In the genomic region with DNA sequence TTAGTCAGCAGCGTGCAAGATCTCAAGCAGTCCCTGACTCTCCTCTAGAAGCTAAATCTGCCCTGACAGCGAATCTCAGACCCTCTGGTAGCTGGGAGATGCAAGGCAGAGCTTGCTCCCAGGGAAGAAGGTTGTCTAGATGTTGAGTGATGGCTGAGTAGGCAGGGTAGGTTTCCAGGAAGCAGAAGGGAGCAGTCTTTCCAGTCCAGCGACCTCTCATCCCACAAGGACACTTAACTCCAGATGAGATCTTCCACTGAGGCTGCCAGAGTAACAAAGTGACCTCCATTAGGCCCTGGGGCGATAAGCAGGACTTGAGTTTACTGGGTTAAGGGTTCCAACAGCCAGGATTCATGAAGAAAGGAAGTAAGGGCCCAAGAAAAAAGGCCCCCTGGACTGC, we compare ENCODE assay signal across 25 mouse cellular contexts. TPM values are rescaled to one million over a fixed set of nuclear protein-coding genes. Genes with fewer than 3 reads are reported as not detected.
DNase-seq lines count a peak whose midpoint lies in the region; ATAC-seq and TF ChIP-seq lines count a peak whose summit lies in the region.
"Had no signal": no experiment of that assay in that cellular context is flagged by ENCODE, and none has a peak within 500 bp of the region (broad histone marks: within the 10 kb centered on the region; RNA-seq: fewer than 3 reads in every experiment).

No protein-coding gene starts in this region.

- H3K4me2 ChIP-seq in midbrain, embryonic 11.5 days = no peak overlapping the region
- H3K4me2 ChIP-seq: hindbrain, embryonic 13.5 days had no signal

- H3K36me3 ChIP-seq in midbrain, embryonic 11.5 days (ENCODE audit: control insufficient read depth, insufficient read depth, low read length) = no peaks in the 10 kb centered on the region
- H3K36me3 ChIP-seq in midbrain, embryonic 10.5 days = no peaks in the 10 kb centered on the region
- no peaks in the 10 kb centered on the region for H3K36me3 ChIP-seq in ES-E14 (ENCODE audit: control insufficient read depth, insufficient read depth, low read length, poor library complexity, severe bottlenecking)
- H3K36me3 ChIP-seq: embryonic facial prominence, embryonic 10.5 days; forebrain, embryonic 10.5 days; hindbrain, embryonic 13.5 days had no signal

- no peaks in the 10 kb centered on the region for H3K27me3 ChIP-seq in midbrain, embryonic 11.5 days (ENCODE audit: control insufficient read depth, insufficient read depth, low read length)
- no peaks in the 10 kb centered on the region for H3K27me3 ChIP-seq in midbrain, embryonic 10.5 days (ENCODE audit: low read depth, poor library complexity, severe bottlenecking)
- H3K27me3 ChIP-seq: hindbrain, embryonic 13.5 days had no signal

- H3K4me3 ChIP-seq in midbrain, embryonic 11.5 days (ENCODE audit: low read depth, low read length) = no peak overlapping the region
- no peak overlapping the region for H3K4me3 ChIP-seq in midbrain, embryonic 10.5 days
- H3K4me3 ChIP-seq in ES-E14 (ENCODE audit: insufficient read depth in 1 of 2, low read depth in 1 of 2, low read length in 2 of 2, poor library complexity in 1 of 2, severe bottlenecking in 1 of 2) = no peak overlapping the region
- H3K4me3 ChIP-seq: embryonic facial prominence, embryonic 10.5 days; forebrain, embryonic 10.5 days; gastrocnemius, adult 2 months; hindbrain, embryonic 13.5 days had no signal

- H3K27ac ChIP-seq in midbrain, embryonic 11.5 days (ENCODE audit: low read depth, low read length) = no peak overlapping the region
- no peak overlapping the region for H3K27ac ChIP-seq in midbrain, embryonic 10.5 days (replicated peaks)
- peak overlapping the region; percentile 49; the same call in 1 of the 2 replicates for H3K27ac ChIP-seq in ES-E14 (ENCODE audit: insufficient read depth, low read depth, low read length, poor library complexity, severe bottlenecking)
- H3K27ac ChIP-seq: embryonic facial prominence, embryonic 10.5 days; forebrain, embryonic 10.5 days; gastrocnemius, adult 2 months; hindbrain, embryonic 13.5 days; hindbrain, postnatal 0 days had no signal

- WGBS in midbrain, embryonic 11.5 days = 88% methylated on average over 4 of the region's 4 CpGs
- WGBS in midbrain, embryonic 10.5 days = 80% methylated on average over 4 of the region's 4 CpGs

- no peaks in the 10 kb centered on the region for H3K9me3 ChIP-seq in midbrain, embryonic 11.5 days (ENCODE audit: control insufficient read depth, low read length)
- no peaks in the 10 kb centered on the region for H3K9me3 ChIP-seq in midbrain, embryonic 10.5 days (replicated peaks)
- H3K9me3 ChIP-seq in ES-E14 (ENCODE audit: control insufficient read depth, insufficient read depth, low read depth, low read length) = no peaks in the 10 kb centered on the region
- H3K9me3 ChIP-seq: embryonic facial prominence, embryonic 10.5 days; forebrain, embryonic 10.5 days; hindbrain, embryonic 13.5 days had no signal

- in situ Hi-C loops in ES-E14 (cut with MboI; ENCODE audit: low sequenced_read_pairs in 2 of 2, unreplicated experiment in 2 of 2) = no loop called here

- ATAC-seq in midbrain, embryonic 11.5 days (ENCODE audit: low FRiP score) = no peak
- ATAC-seq: activated CD4-positive, CD25-positive, alpha-beta regulatory T cell, adult 4 months; forebrain, embryonic 14.5 days; hindbrain, postnatal 0 days had no signal

- DNase-seq in heart, adult 11 months = peak; percentile 22
- DNase-seq in heart, postnatal 4 days = no peak
- DNase-seq in midbrain, embryonic 11.5 days (ENCODE audit: low spot score, missing footprints) = peak; percentile 61
- DNase-seq in midbrain, embryonic 10.5 days (ENCODE audit: low spot score) = no peak
- DNase-seq in ES-E14 (ENCODE audit: low read depth, low spot score) = no peak
- DNase-seq in thymus, postnatal 10 days (ENCODE audit: low spot score in 2 of 2) = no peak
- DNase-seq in left cerebral cortex, adult 8-10 months (ENCODE audit: low spot score in 2 of 2) = no peak
- DNase-seq: adrenal gland, postnatal 36 days; cerebellum, adult 2 months; cerebellum, postnatal 10 days; gastrocnemius, adult 2 months; gastrocnemius, postnatal 36 days; heart, postnatal 10 days had no signal

- H3K9ac ChIP-seq in midbrain, embryonic 11.5 days (ENCODE audit: low read length) = no peak overlapping the region
- H3K9ac ChIP-seq in ES-E14 (ENCODE audit: insufficient read depth, low read depth, low read length, poor library complexity, severe bottlenecking) = no peak overlapping the region
- H3K9ac ChIP-seq: hindbrain, embryonic 13.5 days had no signal

- H3K4me1 ChIP-seq in midbrain, embryonic 11.5 days (ENCODE audit: control insufficient read depth, insufficient read depth, low read length) = no peaks in the 10 kb centered on the region
- H3K4me1 ChIP-seq in midbrain, embryonic 10.5 days = peaks cover 7% of the 10 kb centered on the region
- peaks cover 3 to 30% of the 10 kb centered on the region in 2 experiments; a peak in 3 of 4 replicates for H3K4me1 ChIP-seq in ES-E14 (ENCODE audit: control insufficient read depth in 2 of 2, insufficient read depth in 2 of 2, low read length in 2 of 2, poor library complexity in 1 of 2)
- H3K4me1 ChIP-seq: hindbrain, embryonic 13.5 days had no signal

TF ChIP-seq in ES-E14, 5 proteins besides CTCF, POLR2A, EP300 and RAD21:
- TF ChIP-seq CHD2 (IDR thresholded peaks at IDR 0.05; ENCODE audit: low read depth, low read length) = no peak
- TF ChIP-seq MAFK (IDR thresholded peaks at IDR 0.05; ENCODE audit: insufficient read depth, low read depth, low read length) = no peak
- no peak for TF ChIP-seq ZC3H11A (IDR thresholded peaks at IDR 0.05; ENCODE audit: borderline replicate concordance, low read depth, low read length)
- no peak for TF ChIP-seq HCFC1 (IDR thresholded peaks at IDR 0.05; ENCODE audit: borderline replicate concordance, insufficient read depth, low read length)
- no peak for TF ChIP-seq ZNF384 (IDR thresholded peaks at IDR 0.05; ENCODE audit: low read depth, low read length)

RNA-seq across cellular contexts. Expression of gene Gip, which starts 3.7 kb away (rescaled TPM):
- total RNA-seq in heart, postnatal 4 days (2021) = not detected
- polyA plus RNA-seq in midbrain, embryonic 11.5 days (2014; fragmentation: Nextera tagmentation; extraction: Ambion mirVana) = not detected in 2 replicates
- polyA plus RNA-seq in midbrain, embryonic 10.5 days (2016; fragmentation: Nextera tagmentation; extraction: Ambion mirVana) = not detected in 2 replicates
- total RNA-seq in ES-E14 (2012; rRNA removed) = 0.89 and 1.5 TPM in 2 replicates
- not detected for total RNA-seq in left cerebral cortex, adult 8-10 months (2022)
- total RNA-seq: adrenal gland, adult 18-20 months; adrenal gland, postnatal 36 days; CH12.LX; gastrocnemius, adult 2 months; gastrocnemius, postnatal 36 days; heart, adult 8-10 months; heart, postnatal 10 days; hematopoietic stem cell, adult 5-6 weeks; hindbrain, postnatal 0 days had no signal
- polyA plus RNA-seq: activated CD4-positive, CD25-positive, alpha-beta regulatory T cell, adult 4 months; cerebellum, adult 2 months; embryonic facial prominence, embryonic 10.5 days; embryonic facial prominence, embryonic 14.5 days; forebrain, embryonic 14.5 days; heart, embryonic 14.5 days; hindbrain, embryonic 13.5 days; hindbrain, postnatal 0 days had no signal

RNA-seq across cellular contexts. Expression of gene Snf8, which starts 14.1 kb away (rescaled TPM):
- 10 to 100 TPM; 60.9 to 62.7 TPM for total RNA-seq in heart, postnatal 4 days (2021)
- 36.7 and 43.0 TPM in 2 replicates for polyA plus RNA-seq in midbrain, embryonic 11.5 days (2014; fragmentation: Nextera tagmentation; extraction: Ambion mirVana)
- polyA plus RNA-seq in midbrain, embryonic 10.5 days (2016; fragmentation: Nextera tagmentation; extraction: Ambion mirVana) = 106 and 110 TPM in 2 replicates
- total RNA-seq in ES-E14 (2012; rRNA removed) = 51.5 and 79.4 TPM in 2 replicates
- 100 to 1,000 TPM in 3 of 4 experiments, 10 to 100 TPM in 1; 98.4 to 106 (median 103) TPM for total RNA-seq in left cerebral cortex, adult 8-10 months (2022)

RNA-seq across cellular contexts. Expression of gene Igf2bp1, which starts 14.9 kb away (rescaled TPM):
- total RNA-seq in heart, postnatal 4 days (2021) = 10 to 100 TPM in 1 of 2 experiments, 1 to 10 TPM in 1; 6.3 to 10.6 TPM
- polyA plus RNA-seq in midbrain, embryonic 11.5 days (2014; fragmentation: Nextera tagmentation; extraction: Ambion mirVana) = 92.9 and 95.1 TPM in 2 replicates
- polyA plus RNA-seq in midbrain, embryonic 10.5 days (2016; fragmentation: Nextera tagmentation; extraction: Ambion mirVana) = 176 and 190 TPM in 2 replicates
- 273 and 354 TPM in 2 replicates for total RNA-seq in ES-E14 (2012; rRNA removed)
- under 1 TPM in 1 of 4 experiments, not detected in 3; 0.20 TPM for total RNA-seq in left cerebral cortex, adult 8-10 months (2022)
- total RNA-seq: gastrocnemius, adult 2 months; gastrocnemius, postnatal 36 days; hematopoietic stem cell, adult 5-6 weeks had no signal
- polyA plus RNA-seq: cerebellum, adult 2 months had no signal

RNA-seq across cellular contexts. Expression of gene Ube2z, which starts 44.6 kb away (rescaled TPM):
- total RNA-seq in heart, postnatal 4 days (2021) = 10 to 100 TPM; 47.4 to 48.3 TPM
- polyA plus RNA-seq in midbrain, embryonic 11.5 days (2014; fragmentation: Nextera tagmentation; extraction: Ambion mirVana) = 21.5 and 22.3 TPM in 2 replicates
- 25.0 and 27.0 TPM in 2 replicates for polyA plus RNA-seq in midbrain, embryonic 10.5 days (2016; fragmentation: Nextera tagmentation; extraction: Ambion mirVana)
- total RNA-seq in ES-E14 (2012; rRNA removed) = 42.5 and 75.9 TPM in 2 replicates
- 10 to 100 TPM; 53.6 to 60.5 (median 59.8) TPM for total RNA-seq in left cerebral cortex, adult 8-10 months (2022)

RNA-seq across cellular contexts. Expression of gene Atp5g1, which starts 54.8 kb away (rescaled TPM):
- total RNA-seq in heart, postnatal 4 days (2021) = 1,000 to 10,000 TPM; 2,269 to 2,363 TPM
- 405 and 437 TPM in 2 replicates for polyA plus RNA-seq in midbrain, embryonic 11.5 days (2014; fragmentation: Nextera tagmentation; extraction: Ambion mirVana)
- polyA plus RNA-seq in midbrain, embryonic 10.5 days (2016; fragmentation: Nextera tagmentation; extraction: Ambion mirVana) = 534 and 550 TPM in 2 replicates
- 726 and 963 TPM in 2 replicates for total RNA-seq in ES-E14 (2012; rRNA removed)
- 100 to 1,000 TPM; 354 to 394 (median 374) TPM for total RNA-seq in left cerebral cortex, adult 8-10 months (2022)

Comparison
In these comparisons a context has a peak if more than half of its experiments do, and no peak if none do; other contexts are left out.
1. DNase-seq: peak in heart, adult 11 months (single experiment) and midbrain, embryonic 11.5 days (single experiment); none in heart, postnatal 4 days (single experiment), midbrain, embryonic 10.5 days (single experiment), ES-E14 (single experiment), thymus, postnatal 10 days (0 of 2) and left cerebral cortex, adult 8-10 months (0 of 2).
2. RNA of gene Igf2bp1, which starts 14.9 kb away (total RNA-seq): 273 to 354 TPM in ES-E14; 6.3 to 10.6 TPM in heart, postnatal 4 days and 0.20 TPM in left cerebral cortex, adult 8-10 months; every median in the first group is over 10 times any median in the second.